Mouse (Mus musculus) hindbrain, embryonic 12.5 days (tissue): Measurements from ENCODE around the gene Kansl2. TPM values are rescaled to one million over a fixed set of nuclear protein-coding genes. Genes with fewer than 3 reads are reported as not detected.

Experiments
- ATAC-seq: fragments of 200-750 bp; cut with Nextera tagmentation; 2 replicates; pipeline ENCODE4 v1.8.0; 2017; ENCODE audit warnings: moderate TSS enrichment; ENCODE audit not compliant: low FRiP score
- H3K27ac ChIP-seq: fragments of 300-500 bp; sonication (generic); 2 replicates; pipeline ENCODE4 v1.5.1; 2016; ENCODE audit warnings: mild to moderate bottlenecking
- H3K27me3 ChIP-seq: fragments of 300-500 bp; sonication (generic); 2 replicates; pipeline ENCODE4 v1.6.1; 2016; ENCODE audit warnings: mild to moderate bottlenecking
- H3K36me3 ChIP-seq: fragments of 300-500 bp; sonication (generic); 2 replicates; pipeline ENCODE4 v1.6.1; 2016; ENCODE audit warnings: mild to moderate bottlenecking
- H3K4me1 ChIP-seq: fragments of 300-500 bp; sonication (generic); 2 replicates; pipeline ENCODE4 v1.6.1; 2016
- H3K4me2 ChIP-seq: fragments of 300-500 bp; sonication (generic); replicated peaks from 2 replicates; pipeline ENCODE4 v1.6.1; 2016; ENCODE audit warnings: mild to moderate bottlenecking
- H3K4me3 ChIP-seq: fragments of 300-500 bp; sonication (generic); 2 replicates; pipeline ENCODE4 v1.5.1; 2016; ENCODE audit warnings: mild to moderate bottlenecking
- H3K9ac ChIP-seq: fragments of 300-500 bp; sonication (generic); 2 replicates; pipeline ENCODE4 v1.6.1; 2016; ENCODE audit warnings: mild to moderate bottlenecking, moderate library complexity
- H3K9me3 ChIP-seq: fragments of 300-500 bp; sonication (generic); replicated peaks from 2 replicates; pipeline ENCODE4 v1.6.1; 2016; ENCODE audit warnings: mild to moderate bottlenecking
- WGBS: fragments of 180-500 bp; shearing (Covaris S2); methylation state at CpG from one replicate; pipeline ENCODE4 v1.1.7; 2016; 5-methylcytosine and 5-hydroxymethylcytosine counted together
- polyA plus RNA-seq: library from polyadenylated mRNA; unstranded; fragments of >200 nt; fragmentation: Nextera tagmentation; extraction: Ambion mirVana; gene quantifications from 2 replicates; pipeline ENCODE4 v1.2.1, GENCODE M21; 2016

The Kansl2 gene
- 166 and 167 TPM in 2 replicates for polyA plus RNA-seq

GRCm38 (mm10) chr15:98533881-98534627 is at the start of gene Kansl2:
Kansl2 (minus strand) TSS chr15:98534264.
- Histone ChIP-seq H3K4me3 (peak within 1 kb of the TSS; percentile 72), H3K27me3 (no peaks in the 10 kb centered on the region), H3K9ac (peak within 1 kb of the TSS; percentile 91), H3K36me3 (peaks cover 34% of the 10 kb centered on the region), H3K4me1 (peaks cover 16% of the 10 kb centered on the region), H3K9me3 (no peaks in the 10 kb centered on the region), H3K4me2 (peak within 1 kb of the TSS; percentile 97), H3K27ac (peak within 1 kb of the TSS; percentile 99)
- under 1% methylated on average over 69 of the region's 70 CpGs for WGBS
- ATAC-seq, result peak; percentile 100

GRCm38 (mm10) chr15:98582996-98583395 is 48.9 kb upstream of the Kansl2 start:
- ATAC-seq, result no peak
- no peaks in the 10 kb centered on the region for H3K4me1 ChIP-seq
- 86% methylated on average over 8 of the region's 8 CpGs for WGBS

GRCm38 (mm10) chr15:98582410-98582809 is 48.3 kb upstream of the Kansl2 start:
- no peaks in the 10 kb centered on the region for H3K4me1 ChIP-seq
- no peaks in the 10 kb centered on the region for H3K9me3 ChIP-seq
- H3K4me3 ChIP-seq, result no peak overlapping the region
- no peak overlapping the region for H3K27ac ChIP-seq
- no peaks in the 10 kb centered on the region for H3K36me3 ChIP-seq
- no peak overlapping the region for H3K9ac ChIP-seq
- H3K4me2 ChIP-seq, result no peak overlapping the region
- 85% methylated on average over 8 of the region's 8 CpGs for WGBS
- ATAC-seq, result no peak
- no peaks in the 10 kb centered on the region for H3K27me3 ChIP-seq

More at GRCm38 (mm10) chr15:98582996-98583395, 48.9 kb upstream of the Kansl2 start:
- no peak overlapping the region for H3K27ac ChIP-seq
- no peak overlapping the region for H3K4me2 ChIP-seq
- no peaks in the 10 kb centered on the region for H3K27me3 ChIP-seq
- H3K9ac ChIP-seq, result no peak overlapping the region
- no peak overlapping the region for H3K4me3 ChIP-seq
- no peaks in the 10 kb centered on the region for H3K36me3 ChIP-seq
- no peaks in the 10 kb centered on the region for H3K9me3 ChIP-seq

GRCm38 (mm10) chr15:98579795-98580464 is 45.9 kb upstream of the Kansl2 start:
- Histone ChIP-seq H3K9ac (no peak overlapping the region), H3K4me2 (no peak overlapping the region), H3K36me3 (no peaks in the 10 kb centered on the region), H3K4me3 (no peak overlapping the region), H3K4me1 (no peaks in the 10 kb centered on the region), H3K27me3 (no peaks in the 10 kb centered on the region), H3K27ac (no peak overlapping the region), H3K9me3 (no peaks in the 10 kb centered on the region)
- ATAC-seq, result peak; percentile 85
- 37% methylated on average over 5 of the region's 5 CpGs for WGBS

- 80% methylated on average over 2 of the region's 2 CpGs for WGBS
- no peak overlapping the region for H3K27ac ChIP-seq
- no peak for ATAC-seq
- no peak overlapping the region for H3K9ac ChIP-seq
- H3K4me1 ChIP-seq, result no peaks in the 10 kb centered on the region
- H3K9me3 ChIP-seq, result no peaks in the 10 kb centered on the region
- H3K4me2 ChIP-seq, result no peak overlapping the region
- H3K27me3 ChIP-seq, result no peaks in the 10 kb centered on the region
- H3K4me3 ChIP-seq, result no peak overlapping the region
- no peaks in the 10 kb centered on the region for H3K36me3 ChIP-seq
Measured at GRCm38 (mm10) chr15:98579310-98579709, 45.2 kb upstream of the Kansl2 start.

- no peak overlapping the region for H3K4me2 ChIP-seq
- no peaks in the 10 kb centered on the region for H3K9me3 ChIP-seq
- no peaks in the 10 kb centered on the region for H3K27me3 ChIP-seq
- no peaks in the 10 kb centered on the region for H3K36me3 ChIP-seq
- 80% methylated on average over 4 of the region's 4 CpGs for WGBS
- H3K4me1 ChIP-seq, result peaks cover 10% of the 10 kb centered on the region
- no peak overlapping the region for H3K27ac ChIP-seq
- no peak for ATAC-seq
- H3K4me3 ChIP-seq, result no peak overlapping the region
- H3K9ac ChIP-seq, result no peak overlapping the region
Measured at GRCm38 (mm10) chr15:98573293-98573692, 39.2 kb upstream of the Kansl2 start.

GRCm38 (mm10) chr15:98570873-98571538 is 36.9 kb upstream of the Kansl2 start, which contains the start of the genes Ccnt1 and 4930415O20Rik:
Ccnt1 (minus strand) TSS chr15:98570923.
4930415O20Rik (plus strand) TSS chr15:98571004.
- Histone ChIP-seq H3K36me3 (no peaks in the 10 kb centered on the region), H3K4me3 (no peak within 1 kb of the TSS), H3K4me1 (peaks cover 14% of the 10 kb centered on the region), H3K9ac (no peak within 1 kb of the TSS), H3K9me3 (no peaks in the 10 kb centered on the region), H3K27me3 (no peaks in the 10 kb centered on the region), H3K4me2 (no peak within 1 kb of the TSS), H3K27ac (no peak within 1 kb of the TSS)
- ATAC-seq, result no peak
- 85% methylated on average over 10 of the region's 10 CpGs for WGBS

- Histone ChIP-seq H3K27ac (no peak overlapping the region), H3K4me3 (no peak overlapping the region), H3K27me3 (no peaks in the 10 kb centered on the region), H3K9me3 (no peaks in the 10 kb centered on the region), H3K4me2 (no peak overlapping the region), H3K36me3 (no peaks in the 10 kb centered on the region), H3K9ac (no peak overlapping the region), H3K4me1 (peaks cover 26% of the 10 kb centered on the region)
- ATAC-seq, result no peak
- 88% methylated on average over 4 of the region's 4 CpGs for WGBS
Measured at GRCm38 (mm10) chr15:98569795-98570365, 35.8 kb upstream of the Kansl2 start.

GRCm38 (mm10) chr15:98569216-98569615 is 35.2 kb upstream of the Kansl2 start:
- H3K4me2 ChIP-seq, result peak overlapping the region; percentile 74
- H3K27ac ChIP-seq, result 0 out of 2 replicates have a peak overlapping the region, but pooled peaks have one; percentile 4
- H3K27me3 ChIP-seq, result no peaks in the 10 kb centered on the region
- H3K9me3 ChIP-seq, result no peaks in the 10 kb centered on the region
- H3K4me1 ChIP-seq, result peaks cover 29% of the 10 kb centered on the region
- no peak for ATAC-seq
- H3K9ac ChIP-seq, result peak overlapping the region; percentile 88; the same call in 1 of the 2 replicates
- H3K4me3 ChIP-seq, result peak overlapping the region; percentile 69
- 74% methylated on average over 7 of the region's 7 CpGs for WGBS
- H3K36me3 ChIP-seq, result no peaks in the 10 kb centered on the region

GRCm38 (mm10) chr15:98568256-98569033 is 34.4 kb upstream of the Kansl2 start:
- 13% methylated on average over 22 of the region's 22 CpGs for WGBS
- ATAC-seq, result 0 out of 2 replicates have a peak, but pooled peaks have one; percentile 22

More at GRCm38 (mm10) chr15:98568256-98569033, 34.4 kb upstream of the Kansl2 start:
- H3K9me3 ChIP-seq, result no peaks in the 10 kb centered on the region
- peak overlapping the region; percentile 88 for H3K9ac ChIP-seq
- peaks cover 3% of the 10 kb centered on the region for H3K36me3 ChIP-seq
- H3K27me3 ChIP-seq, result no peaks in the 10 kb centered on the region
- H3K4me2 ChIP-seq, result peak overlapping the region; percentile 74
- H3K27ac ChIP-seq, result peak overlapping the region; percentile 94
- H3K4me1 ChIP-seq, result peaks cover 29% of the 10 kb centered on the region
- H3K4me3 ChIP-seq, result peak overlapping the region; percentile 69
